Mouse (Mus musculus): ENCODE measurements at regions not wholly inside any gene's neighbourhood (a gene's known extent, or its start where the extent isn't known, plus 50 kb on each side); places are given as distances from the start of the nearest gene placed in this dataset.

- in situ Hi-C loops (cut with MboI, MseI) = no loop called here
Observed at GRCm38 (mm10) chr6:147964739-147965138, 82.3 kb upstream of the Far2 start.

- in situ Hi-C loops (cut with MboI, MseI) = no loop called here
Observed at GRCm38 (mm10) chr6:147970162-147970608, 76.9 kb upstream of the Far2 start.

- in situ Hi-C loops (cut with MboI, MseI) = no loop called here
Observed at GRCm38 (mm10) chr6:147972552-147972951, 74.5 kb upstream of the Far2 start.

- in situ Hi-C loops (cut with MboI, MseI) = no loop called here
Observed at GRCm38 (mm10) chr6:147973059-147973458, 74.0 kb upstream of the Far2 start.

- in situ Hi-C loops (cut with MboI, MseI) = no loop called here
Observed at GRCm38 (mm10) chr6:147975917-147976316, 71.1 kb upstream of the Far2 start.

GRCm38 (mm10) chr6:147989381-147989780 is 57.7 kb upstream of the Far2 start:
- in situ Hi-C loops (cut with MboI, MseI) = no loop called here
